Mouse (Mus musculus) spleen, adult 12 weeks (tissue): ENCODE results near the gene B230217C12Rik.
A peak's percentile ranks its signal among the peaks of the same experiment; 100 is the strongest.
"Not testable (repeated sequence)": the region's sequence is repeated elsewhere in the genome, so short reads cannot be mapped to it uniquely, and the experiment has no call there.

ENCODE experiments used
- DNase-seq: peaks from one replicate; pipeline ENCODE4 v3.0.0; 2022; ENCODE audit warnings: low spot score

B230217C12Rik gene

GRCm38 (mm10) chr11:97825971-97826370 lies 14.6 kb upstream of the B230217C12Rik start:
- no peak for DNase-seq

GRCm38 (mm10) chr11:97826414-97826813 lies 14.2 kb upstream of the B230217C12Rik start:
- no peak for DNase-seq

GRCm38 (mm10) chr11:97827654-97828053 lies 12.9 kb upstream of the B230217C12Rik start:
- DNase-seq = no peak

- no peak for DNase-seq
Observed at GRCm38 (mm10) chr11:97829365-97829764, 11.2 kb upstream of the B230217C12Rik start.

- DNase-seq = peak; percentile 27
Observed at GRCm38 (mm10) chr11:97829913-97830476, 10.6 kb upstream of the B230217C12Rik start.

GRCm38 (mm10) chr11:97830501-97830900 lies 10.1 kb upstream of the B230217C12Rik start:
- DNase-seq = no peak

- DNase-seq = no peak
Observed at GRCm38 (mm10) chr11:97832001-97832400, 8.6 kb upstream of the B230217C12Rik start.

GRCm38 (mm10) chr11:97833352-97833751 lies 7.2 kb upstream of the B230217C12Rik start:
- no peak for DNase-seq

- no peak for DNase-seq
Observed at GRCm38 (mm10) chr11:97836541-97836940, 4.0 kb upstream of the B230217C12Rik start.

- not testable (repeated sequence) for DNase-seq
Observed at GRCm38 (mm10) chr11:97837051-97837450, 3.5 kb upstream of the B230217C12Rik start.

GRCm38 (mm10) chr11:97837641-97838149 lies 2.9 kb upstream of the B230217C12Rik start:
- no peak for DNase-seq

- DNase-seq = no peak
Observed at GRCm38 (mm10) chr11:97838779-97839440, 1.7 kb upstream of the B230217C12Rik start.

GRCm38 (mm10) chr11:97839441-97840134 lies 992 bp upstream of the B230217C12Rik start:
- no peak for DNase-seq

GRCm38 (mm10) chr11:97840135-97840490 lies 467 bp upstream of the B230217C12Rik start:
- DNase-seq = no peak

- no peak for DNase-seq
Observed at GRCm38 (mm10) chr11:97840991-97841661, 546 bp downstream of the B230217C12Rik start.

- DNase-seq = no peak
Observed at GRCm38 (mm10) chr11:97842001-97842400, 1.4 kb downstream of the B230217C12Rik start.

- no peak for DNase-seq
Observed at GRCm38 (mm10) chr11:97850367-97850766, 9.8 kb downstream of the B230217C12Rik start.

GRCm38 (mm10) chr11:97851601-97852000 lies 11.0 kb downstream of the B230217C12Rik start:
- no peak for DNase-seq

GRCm38 (mm10) chr11:97855473-97855872 lies 14.9 kb downstream of the B230217C12Rik start:
- no peak for DNase-seq

- DNase-seq = no peak
Observed at GRCm38 (mm10) chr11:97862148-97862547, 21.6 kb downstream of the B230217C12Rik start.

- no peak for DNase-seq
Observed at GRCm38 (mm10) chr11:97865421-97865820, 24.8 kb downstream of the B230217C12Rik start.

- no peak for DNase-seq
Observed at GRCm38 (mm10) chr11:97866091-97866888, 25.7 kb downstream of the B230217C12Rik start.
